Mouse (Mus musculus): ENCODE measurements around the gene Gm28998.
"Not testable (repeated sequence)": the region's sequence is repeated elsewhere in the genome, so short reads cannot be mapped to it uniquely, and the experiment has no call there.

Gene Gm28998

DNA sequence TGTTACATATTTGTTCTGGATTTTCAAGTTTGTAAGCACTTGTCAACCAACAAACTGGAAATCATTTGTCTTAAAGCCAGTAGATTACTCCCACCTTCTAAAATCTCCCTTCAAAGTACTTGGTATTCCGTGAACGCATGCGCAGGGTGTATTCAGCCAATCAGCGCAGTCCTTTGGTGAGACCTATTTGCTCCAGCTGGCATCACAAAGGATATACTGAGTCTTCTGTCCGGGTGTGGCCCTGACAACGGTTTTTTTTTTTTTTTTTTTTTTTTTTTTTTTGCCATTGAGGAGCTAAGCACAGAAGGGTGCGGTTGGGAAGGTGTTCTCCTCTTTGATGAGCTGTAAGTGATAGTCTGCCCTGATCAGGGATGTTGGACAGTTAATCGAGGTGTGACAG lies at the start of gene Gm28998:
Gm28998 (plus strand) TSS at position 301 of the 400 bp plus-strand sequence.
- DNase-seq, result not testable (repeated sequence)

Measured in lung, postnatal 14 days (tissue).